Mouse (Mus musculus) cerebellum, adult 2 months (tissue): Measurements from ENCODE around the gene Cryz.

Experiments
- CTCF ChIP-seq: fragments of 200-500 bp; IDR thresholded peaks from 2 replicates; pipeline ENCODE4 v1.5.1; 2011; ENCODE audit warnings: low read depth, mild to moderate bottlenecking, control low read depth, low read length, moderate library complexity, borderline replicate concordance; ENCODE audit not compliant: insufficient read depth
- POLR2A ChIP-seq: fragments of 200-500 bp; IDR thresholded peaks from 2 replicates; pipeline ENCODE4 v1.6.1; 2011; ENCODE audit warnings: low read length, control low read depth, borderline replicate concordance; ENCODE audit not compliant: insufficient read depth

DNA sequence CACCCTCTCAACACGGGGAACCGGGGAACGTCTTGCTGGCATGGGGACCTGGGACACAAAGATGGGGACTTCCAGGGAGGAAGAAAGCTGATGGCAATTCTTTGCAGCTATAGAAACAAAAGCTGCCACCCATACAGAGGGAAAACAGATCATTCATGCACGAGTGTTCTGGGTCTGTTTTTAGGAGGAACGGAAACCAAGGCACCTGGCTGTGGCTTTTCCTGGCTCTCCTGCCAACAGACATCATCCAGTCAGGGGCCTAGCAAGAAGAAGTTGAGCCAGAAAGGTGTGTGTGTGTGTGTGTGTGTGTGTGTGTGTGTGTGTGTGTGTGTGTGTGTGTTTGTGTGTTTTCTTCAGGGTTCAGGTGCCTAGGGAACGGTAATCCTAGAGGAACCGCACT lies 67.0 kb downstream of the Cryz start, which contains the start of gene Erich3:
- TF ChIP-seq POLR2A (no peak), CTCF (no peak)
